Mouse (Mus musculus): ENCODE data around the gene Ppil1. TPM values are rescaled to one million over a fixed set of nuclear protein-coding genes. Genes with fewer than 3 reads are reported as not detected.

Gene Ppil1
- total RNA-seq (2023) = 12.6 TPM

GRCm38 (mm10) chr17:29263840-29264633 is at the start of gene Ppil1:
Ppil1 (minus strand) TSS chr17:29264186.

GRCm38 (mm10) chr17:29268682-29269348 is 4.8 kb upstream of the Ppil1 start, which contains the start of gene BC004004:
BC004004 (plus strand) TSS chr17:29268788.

GRCm38 (mm10) chr17:29237772-29238420 is 26.1 kb downstream of the Ppil1 start, which contains the start of gene Cpne5:
Cpne5 (minus strand) TSS chr17:29238167.

Other genes starting within 250 kb of the Ppil1 start
- 473 TPM for gene Srsf3, start 231.6 kb downstream of the Ppil1 start, total RNA-seq (2023)
- 4.3 TPM for gene Cdkn1a, start 173.2 kb downstream of the Ppil1 start, total RNA-seq (2023)
- gene Rab44, start 150.0 kb downstream of the Ppil1 start, total RNA-seq (2023) = 0.18 TPM
- 0.21 TPM for gene Cpne5, start 26.0 kb downstream of the Ppil1 start, total RNA-seq (2023)
- 49.3 TPM for gene BC004004, start 4.6 kb upstream of the Ppil1 start, total RNA-seq (2023)
- 0.52 TPM for gene Pi16, start 53.5 kb upstream of the Ppil1 start, total RNA-seq (2023)
- gene Mtch1, start 83.7 kb upstream of the Ppil1 start, total RNA-seq (2023) = 57.1 TPM
- 28.8 TPM for gene Fgd2, start 96.7 kb upstream of the Ppil1 start, total RNA-seq (2023)
- gene Pim1, start 226.6 kb upstream of the Ppil1 start, total RNA-seq (2023) = 250 TPM